Mouse (Mus musculus) liver, embryonic 14.5 days (tissue): Measurements from ENCODE around the gene Scn7a.

Experiments used
- CTCF ChIP-seq: IDR thresholded peaks from 2 replicates; pipeline ENCODE4 v1.5.1; 2016; ENCODE audit warnings: antibody characterized with exemption, low read depth, control low read depth
- EP300 ChIP-seq: IDR thresholded peaks from 2 replicates; pipeline ENCODE4 v1.6.1; 2016; ENCODE audit warnings: antibody characterized with exemption, low read depth

GRCm38 (mm10) chr2:66784765-66785164 is at the start of gene Scn7a:
- no peak for TF ChIP-seq CTCF
- no peak for TF ChIP-seq EP300
